Mouse (Mus musculus) lung, postnatal 0 days (tissue): ENCODE measurements around the gene Nudt17. TPM values are rescaled to one million over a fixed set of nuclear protein-coding genes. Genes with fewer than 3 reads are reported as not detected.

Source experiments
- ATAC-seq: fragments of 200-750 bp; cut with Nextera tagmentation; 2 replicates; pipeline ENCODE4 v1.8.0; 2017; ENCODE audit warnings: moderate library complexity
- DNase-seq: peaks from one replicate; pipeline ENCODE4 v3.0.0-alpha.2; 2016; ENCODE audit warnings: low spot score
- H3K27ac ChIP-seq: fragments of 300-500 bp; sonication (generic); 2 replicates; pipeline ENCODE4 v1.5.1; 2014; ENCODE audit warnings: antibody characterized with exemption, mild to moderate bottlenecking, low read length, mixed read lengths
- H3K27me3 ChIP-seq: fragments of 300-500 bp; sonication (generic); replicated peaks from 2 replicates; pipeline ENCODE4 v1.6.1; 2014; ENCODE audit warnings: low read length, mixed read lengths; ENCODE audit not compliant: insufficient read depth
- H3K36me3 ChIP-seq: fragments of 300-500 bp; sonication (generic); 2 replicates; pipeline ENCODE4 v1.6.1; 2014; ENCODE audit warnings: low read length, mixed read lengths; ENCODE audit not compliant: insufficient read depth
- H3K4me1 ChIP-seq: fragments of 300-500 bp; sonication (generic); 2 replicates; pipeline ENCODE4 v1.6.1; 2014; ENCODE audit warnings: antibody characterized with exemption, low read depth, low read length, mixed read lengths; ENCODE audit not compliant: insufficient read depth
- H3K4me2 ChIP-seq: fragments of 300-500 bp; sonication (generic); replicated peaks from 2 replicates; pipeline ENCODE4 v1.6.1; 2014; ENCODE audit warnings: low read depth, mild to moderate bottlenecking, low read length, moderate library complexity, mixed read lengths
- H3K4me3 ChIP-seq: fragments of 300-500 bp; sonication (generic); 2 replicates; pipeline ENCODE4 v1.5.1; 2014; ENCODE audit warnings: low read depth, low read length
- H3K9ac ChIP-seq: fragments of 300-500 bp; sonication (generic); replicated peaks from 2 replicates; pipeline ENCODE4 v1.6.1; 2014; ENCODE audit warnings: low read depth, mild to moderate bottlenecking
- H3K9me3 ChIP-seq: fragments of 300-500 bp; sonication (generic); 2 replicates; pipeline ENCODE4 v1.6.1; 2016; ENCODE audit warnings: low read length, mixed read lengths
- CTCF ChIP-seq: IDR thresholded peaks from 2 replicates; pipeline ENCODE4 v1.5.1; 2016; ENCODE audit warnings: antibody characterized with exemption, mild to moderate bottlenecking
- EP300 ChIP-seq: IDR thresholded peaks from 2 replicates; pipeline ENCODE4 v1.6.1; 2016; ENCODE audit warnings: antibody characterized with exemption, mild to moderate bottlenecking, control low read depth
- WGBS: fragments of 180-500 bp; shearing (Covaris S2); extraction: QIAGEN DNeasy Blood & Tissue Kit; methylation state at CpG from one replicate; pipeline ENCODE4 v1.1.7; 2014; 5-methylcytosine and 5-hydroxymethylcytosine counted together
- polyA plus RNA-seq: library from polyadenylated mRNA; unstranded; fragments of >200 nt; fragmentation: Nextera tagmentation; extraction: Ambion mirVana; gene quantifications from 2 replicates; pipeline ENCODE4 v1.2.1, GENCODE M21; 2015

Gene Nudt17
- polyA plus RNA-seq, 1 experiment from 2014 or later: 5.8 TPM

DNA sequence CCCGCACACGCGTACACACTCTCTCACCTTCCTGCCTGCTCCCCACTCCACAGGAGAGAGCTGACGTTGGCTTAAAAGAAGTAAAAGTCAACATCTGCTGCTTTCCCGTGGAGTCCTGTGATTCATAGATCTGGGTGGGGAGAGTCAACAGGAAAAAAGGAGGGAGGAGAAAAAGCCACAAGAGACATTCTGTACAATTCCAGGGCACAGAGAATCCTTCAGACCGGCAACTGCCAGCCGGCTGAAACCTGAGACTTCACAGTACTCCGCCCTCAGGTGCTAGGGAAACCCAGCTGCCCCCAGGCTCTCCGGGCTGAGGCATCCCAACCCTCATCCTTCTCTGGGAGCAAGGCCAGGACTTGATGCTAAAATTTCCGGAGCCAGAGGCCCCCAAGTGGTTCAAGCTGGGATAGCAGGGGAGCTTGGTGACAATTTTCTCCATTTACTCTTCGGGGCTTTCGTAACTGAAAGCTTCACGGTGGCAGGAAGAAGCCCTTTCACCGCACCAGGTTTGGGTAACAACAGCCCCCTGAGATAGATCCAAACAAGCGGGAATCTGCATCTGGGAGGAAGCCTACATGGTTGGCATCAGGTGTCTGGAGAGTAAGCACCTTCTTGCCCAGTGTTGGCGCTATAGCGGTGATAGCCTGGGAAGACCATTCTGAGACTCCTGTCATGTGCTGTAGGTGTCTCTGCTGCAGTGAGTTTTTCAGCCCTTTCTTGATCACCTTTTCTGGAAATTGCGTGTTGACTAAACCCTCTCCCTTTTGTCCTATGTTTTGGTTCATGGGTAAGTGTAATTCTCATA is 44.7 kb downstream of the Nudt17 start:
- ATAC-seq (peak; percentile 95), DNase-seq (peak; percentile 92)
- Histone ChIP-seq H3K4me2 (peak overlapping the region; percentile 54), H3K27ac (peak overlapping the region; percentile 38; the same call in 1 of the 2 replicates), H3K4me1 (0 out of 2 replicates have a peak, but pooled peaks cover 4% of the 10 kb centered on the region), H3K27me3 (no peaks in the 10 kb centered on the region), H3K4me3 (0 out of 2 replicates have a peak overlapping the region, but pooled peaks have one; percentile 16), H3K36me3 (no peaks in the 10 kb centered on the region), H3K9ac (peak overlapping the region; percentile 34), H3K9me3 (no peaks in the 10 kb centered on the region)
- TF ChIP-seq CTCF (peak; percentile 82), EP300 (peak; percentile 89)
- 4% methylated on average over 15 of the region's 18 CpGs for WGBS

- Histone ChIP-seq H3K36me3 (no peaks in the 10 kb centered on the region), H3K27me3 (no peaks in the 10 kb centered on the region), H3K4me3 (no peak overlapping the region), H3K27ac (peak overlapping the region; percentile 38; the same call in 1 of the 2 replicates), H3K4me1 (0 out of 2 replicates have a peak, but pooled peaks cover 4% of the 10 kb centered on the region), H3K4me2 (peak overlapping the region; percentile 54), H3K9me3 (no peaks in the 10 kb centered on the region), H3K9ac (no peak overlapping the region)
- DNase-seq: no peak
- 45% methylated on average over 8 of the region's 8 CpGs for WGBS
- TF ChIP-seq CTCF (no peak), EP300 (no peak)
- no peak for ATAC-seq
Observed at GRCm38 (mm10) chr3:96662731-96663316, 45.5 kb downstream of the Nudt17 start.

GRCm38 (mm10) chr3:96660901-96661300 is 47.5 kb downstream of the Nudt17 start:
- TF ChIP-seq CTCF (no peak), EP300 (no peak)
- Histone ChIP-seq H3K4me1 (0 out of 2 replicates have a peak, but pooled peaks cover 4% of the 10 kb centered on the region), H3K27me3 (no peaks in the 10 kb centered on the region), H3K4me3 (no peak overlapping the region), H3K9me3 (no peaks in the 10 kb centered on the region), H3K4me2 (no peak overlapping the region), H3K9ac (no peak overlapping the region), H3K27ac (no peak overlapping the region), H3K36me3 (no peaks in the 10 kb centered on the region)
- no peak for ATAC-seq
- DNase-seq: no peak
- 82% methylated on average over 2 of the region's 2 CpGs for WGBS

Other genes starting within 250 kb of the Nudt17 start
- 0.27 and 0.35 TPM in 2 replicates for gene Hfe2, start 183.4 kb downstream of the Nudt17 start, polyA plus RNA-seq
- 468 and 502 TPM in 2 replicates for gene Txnip, start 150.6 kb downstream of the Nudt17 start, polyA plus RNA-seq
- 0.73 and 0.78 TPM in 2 replicates for gene Gm16253, start 131.6 kb downstream of the Nudt17 start, polyA plus RNA-seq
- gene Polr3gl, start 114.4 kb downstream of the Nudt17 start, polyA plus RNA-seq: 36.7 and 43.2 TPM in 2 replicates
- 0.18 and 0.37 TPM in 2 replicates for gene Ankrd34a, start 111.9 kb downstream of the Nudt17 start, polyA plus RNA-seq
- 5.4 TPM in 2 replicates for gene Lix1l, start 107.4 kb downstream of the Nudt17 start, polyA plus RNA-seq
- 90.3 and 91.4 TPM in 2 replicates for gene Rbm8a, start 78.6 kb downstream of the Nudt17 start, polyA plus RNA-seq
- 49.8 and 56.6 TPM in 2 replicates for gene Pex11b, start 73.2 kb downstream of the Nudt17 start, polyA plus RNA-seq
- gene Gm42957, start 73.1 kb downstream of the Nudt17 start, polyA plus RNA-seq: not detected in 2 replicates
- gene Itga10, start 63.0 kb downstream of the Nudt17 start, polyA plus RNA-seq: 0.31 TPM in 2 replicates
- gene Ankrd35, start 38.4 kb downstream of the Nudt17 start, polyA plus RNA-seq: 0.42 and 0.44 TPM in 2 replicates
- gene Pias3, start 12.2 kb downstream of the Nudt17 start, polyA plus RNA-seq: 26.9 and 31.1 TPM in 2 replicates
- 17.9 and 19.2 TPM in 2 replicates for gene Polr3c, start 19.1 kb upstream of the Nudt17 start, polyA plus RNA-seq
- 42.8 and 43.3 TPM in 2 replicates for gene Rnf115, start 19.1 kb upstream of the Nudt17 start, polyA plus RNA-seq
- gene Pdzk1, start 120.7 kb upstream of the Nudt17 start, polyA plus RNA-seq: 0.06 and 0.17 TPM in 2 replicates
- gene Cd160, start 120.8 kb upstream of the Nudt17 start, polyA plus RNA-seq: 0.39 and 0.42 TPM in 2 replicates
- gene Gja5, start 196.1 kb upstream of the Nudt17 start, polyA plus RNA-seq: 48.3 and 57.0 TPM in 2 replicates
- 20.9 and 26.4 TPM in 2 replicates for gene Gpr89, start 196.8 kb upstream of the Nudt17 start, polyA plus RNA-seq
- not detected in 2 replicates for gene Gja8, start 217.5 kb upstream of the Nudt17 start, polyA plus RNA-seq